Mouse (Mus musculus): ENCODE measurements around the gene Ankrd53.

GRCm38 (mm10) chr6:83802033-83802432 lies 39.6 kb downstream of the Ankrd53 start:
- TF ChIP-seq CTCF (IDR thresholded peaks at IDR 0.05; ENCODE audit: low read depth, low read length) (no peak), POLR2A (IDR thresholded peaks at IDR 0.05; ENCODE audit: insufficient read depth, low read length) (no peak)

Data from ES-Bruce4 (cell line).